Mouse (Mus musculus): Measurements from ENCODE around the gene Zbtb7b. TPM values are rescaled to one million over a fixed set of nuclear protein-coding genes. Genes with fewer than 3 reads are reported as not detected.

The Zbtb7b gene
- total and polyA plus RNA-seq, 3 experiments: 11.9 to 34.2 (median 27.6) TPM

GRCm38 (mm10) chr3:89440691-89441090 lies 46.1 kb upstream of the Zbtb7b start:
- no peak for DNase-seq (ENCODE audit: extremely low read depth)
- Histone ChIP-seq H3K27ac (ENCODE audit: insufficient read depth, low read depth) (no peak overlapping the region), H3K36me3 (replicated peaks in 1 of 2; ENCODE audit: control insufficient read depth in 1 of 2, insufficient read depth in 1 of 2, low read length in 1 of 2) (peaks cover 32 to 70% of the 10 kb centered on the region in 2 experiments), H3K4me2 (ENCODE audit: insufficient read depth, low read depth, poor library complexity, severe bottlenecking) (no peak overlapping the region), H3K27me3 (replicated peaks) (no peaks in the 10 kb centered on the region), H3K4me1 (ENCODE audit: control insufficient read depth in 1 of 2, insufficient read depth in 2 of 2) (peaks cover 9 to 26% of the 10 kb centered on the region in 2 experiments), H3K4me3 (replicated peaks in 1 of 3; ENCODE audit: low read depth in 2 of 3, low read length in 2 of 3, poor library complexity in 1 of 3) (no peak overlapping the region), H3K9me3 (replicated peaks; ENCODE audit: low read length) (no peaks in the 10 kb centered on the region), H3K79me2 (replicated peaks; ENCODE audit: control insufficient read depth, extremely low read depth, insufficient read depth, poor library complexity, severe bottlenecking) (no peaks in the 10 kb centered on the region; the same call in 1 of the 2 replicates), H3K9ac (ENCODE audit: insufficient read depth, low read depth) (no peak overlapping the region)
- in situ Hi-C loops (cut with MboI; ENCODE audit: low pct_ligation_motif_present, low pct_unique_long_range_greater_than_20kb, low sequenced_read_pairs): no loop called here
- TF ChIP-seq MEF2A (IDR thresholded peaks at IDR 0.05; ENCODE audit: borderline replicate concordance, low read depth, low read length): no peak
- no peak for TF ChIP-seq BHLHE40 (IDR thresholded peaks at IDR 0.05; ENCODE audit: low read depth, low read length)
- no peak for TF ChIP-seq USF2 (conservative IDR thresholded peaks at IDR 0.05; ENCODE audit: low read depth, low read length)
- TF ChIP-seq ELF1 (IDR thresholded peaks at IDR 0.05; ENCODE audit: low read depth, low read length): no peak
- TF ChIP-seq ZNF384 (IDR thresholded peaks at IDR 0.05; ENCODE audit: low read depth, low read length): no peak
- dilution Hi-C loops (cut with MboI; ENCODE audit: extremely low pct_ligation_motif_present, extremely low pct_unique_long_range_greater_than_20kb, low sequenced_read_pairs): no loop called here

DNA sequence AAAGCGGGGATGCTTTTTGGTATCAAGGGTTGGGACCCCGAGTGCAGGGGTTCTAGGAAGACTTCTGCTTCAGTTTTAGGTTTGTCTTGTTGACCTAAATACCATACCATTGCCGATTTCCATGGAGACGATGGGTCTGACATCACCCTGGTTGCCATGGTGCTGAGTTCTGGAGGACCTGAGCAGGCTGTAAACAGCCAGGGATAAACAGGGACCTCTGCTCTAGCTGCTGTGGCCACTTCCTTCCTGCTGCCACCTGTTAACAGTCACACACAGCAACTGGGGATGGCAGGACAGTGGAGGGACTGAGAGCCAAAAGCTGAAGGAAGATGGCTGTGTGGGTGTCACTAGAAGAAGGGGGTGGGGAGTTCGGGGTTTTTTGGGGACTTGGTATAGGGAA lies 42.7 kb upstream of the Zbtb7b start:
- no peaks in the 10 kb centered on the region for H3K9me3 ChIP-seq (replicated peaks; ENCODE audit: low read length)
- 0 out of 2 replicates have a peak overlapping the region, but pooled peaks have one; percentile 53 for H3K27ac ChIP-seq (ENCODE audit: insufficient read depth, low read depth)
- peaks cover 9 to 26% of the 10 kb centered on the region in 2 experiments for H3K4me1 ChIP-seq (ENCODE audit: control insufficient read depth in 1 of 2, insufficient read depth in 2 of 2)
- TF ChIP-seq MAX (IDR thresholded peaks at IDR 0.05; ENCODE audit: low read length): no peak
- TF ChIP-seq MAZ (IDR thresholded peaks at IDR 0.05; ENCODE audit: low read depth, low read length): no peak
- TF ChIP-seq ZKSCAN1 (IDR thresholded peaks at IDR 0.05; ENCODE audit: borderline replicate concordance, low read depth, low read length): no peak
- no peak; the same call in 1 of the 2 replicates for TF ChIP-seq SIN3A (IDR thresholded peaks at IDR 0.05; ENCODE audit: low read length)
- TF ChIP-seq UBTF (IDR thresholded peaks at IDR 0.05; ENCODE audit: low read depth, low read length): no peak
- TF ChIP-seq USF2 (conservative IDR thresholded peaks at IDR 0.05; ENCODE audit: low read depth, low read length): no peak
- TF ChIP-seq USF1 (IDR thresholded peaks at IDR 0.05; ENCODE audit: low read depth, low read length): no peak
- TF ChIP-seq MAFK (IDR thresholded peaks at IDR 0.05; ENCODE audit: insufficient replicate concordance, low read length): no peak
- TF ChIP-seq EP300 (IDR thresholded peaks at IDR 0.05; ENCODE audit: low read length): no peak
- no peak for TF ChIP-seq GABPA (IDR thresholded peaks at IDR 0.05; ENCODE audit: insufficient replicate concordance, low read depth, low read length)
- no peak for TF ChIP-seq CHD1 (IDR thresholded peaks at IDR 0.05; ENCODE audit: low read depth, low read length)
- no peak for TF ChIP-seq POLR2AphosphoS2 (IDR thresholded peaks at IDR 0.05; ENCODE audit: low read depth, low read length)
- no peak for TF ChIP-seq BHLHE40 (IDR thresholded peaks at IDR 0.05; ENCODE audit: low read depth, low read length)
- no peak for TF ChIP-seq RCOR1 (conservative IDR thresholded peaks at IDR 0.05; ENCODE audit: low read depth, low read length)
- TF ChIP-seq SMC3 (IDR thresholded peaks at IDR 0.05; ENCODE audit: low read depth, low read length): no peak
- TF ChIP-seq ZC3H11A (IDR thresholded peaks at IDR 0.05; ENCODE audit: low read depth, low read length): no peak
- no peak for TF ChIP-seq ETS1 (conservative IDR thresholded peaks at IDR 0.05; ENCODE audit: low read depth, low read length)
- no peak for TF ChIP-seq KAT2A (IDR thresholded peaks at IDR 0.05; ENCODE audit: insufficient replicate concordance, low read length)
- no peak for TF ChIP-seq JUN (IDR thresholded peaks at IDR 0.05; ENCODE audit: insufficient read depth, low read depth, low read length)
- TF ChIP-seq MXI1 (IDR thresholded peaks at IDR 0.05; ENCODE audit: low read depth, low read length): no peak
- peak overlapping the region; percentile 93 for H3K9ac ChIP-seq (ENCODE audit: insufficient read depth, low read depth)
- in situ Hi-C loops (cut with MboI; ENCODE audit: low pct_ligation_motif_present, low pct_unique_long_range_greater_than_20kb, low sequenced_read_pairs) (no loop called here), dilution Hi-C loops (cut with MboI; ENCODE audit: extremely low pct_ligation_motif_present, extremely low pct_unique_long_range_greater_than_20kb, low sequenced_read_pairs) (no loop called here)
- peak; percentile 63 for DNase-seq (ENCODE audit: extremely low read depth)
- peak overlapping the region; percentile 65 to 88 (median 77) for H3K4me3 ChIP-seq (replicated peaks in 1 of 3; ENCODE audit: low read depth in 2 of 3, low read length in 2 of 3, poor library complexity in 1 of 3)
- H3K4me2 ChIP-seq (ENCODE audit: insufficient read depth, low read depth, poor library complexity, severe bottlenecking): peak overlapping the region; percentile 96
- peaks cover 5% of the 10 kb centered on the region for H3K79me2 ChIP-seq (replicated peaks; ENCODE audit: control insufficient read depth, extremely low read depth, insufficient read depth, poor library complexity, severe bottlenecking)
- H3K27me3 ChIP-seq (replicated peaks): no peaks in the 10 kb centered on the region
- peaks cover 35 to 68% of the 10 kb centered on the region in 2 experiments for H3K36me3 ChIP-seq (replicated peaks in 1 of 2; ENCODE audit: control insufficient read depth in 1 of 2, insufficient read depth in 1 of 2, low read length in 1 of 2)
